Mouse (Mus musculus) CH12.LX (cell line): ENCODE data around the gene Ywhag. TPM values are rescaled to one million over a fixed set of nuclear protein-coding genes. Genes with fewer than 3 reads are reported as not detected.
A peak's percentile ranks its signal among the peaks of the same experiment; 100 is the strongest.

Experiments
- DNase-seq: peaks from one replicate; pipeline ENCODE4 v3.0.0-alpha.2; 2013; ENCODE audit errors: extremely low read depth
- H3K27ac ChIP-seq: 2 replicates; pipeline ENCODE4 v1.5.1; 2012; ENCODE audit warnings: low read depth, mild to moderate bottlenecking, control low read depth, moderate library complexity; ENCODE audit not compliant: insufficient read depth
- H3K27me3 ChIP-seq: replicated peaks from 2 replicates; pipeline ENCODE3; 2012; ENCODE audit warnings: inconsistent platforms
- H3K36me3 ChIP-seq, 2 experiments: replicated peaks in 1 of 2; 2 replicates each; pipeline versions ENCODE3 to v1.6.1; 2012; ENCODE audit warnings: inconsistent platforms in 1 of 2, low read length in 1 of 2, mild to moderate bottlenecking in 1 of 2, mixed read lengths in 1 of 2, moderate library complexity in 1 of 2; ENCODE audit not compliant: control insufficient read depth in 1 of 2, insufficient read depth in 1 of 2
- H3K4me1 ChIP-seq, 2 experiments: 2 replicates each; pipeline ENCODE4 v1.6.1; 2012; ENCODE audit warnings: inconsistent platforms in 1 of 2, moderate library complexity in 1 of 2; ENCODE audit not compliant: insufficient read depth in 2 of 2, control insufficient read depth in 1 of 2
- H3K4me2 ChIP-seq: 2 replicates; pipeline ENCODE4 v1.6.1; 2012; ENCODE audit warnings: low read depth, mild to moderate bottlenecking, control low read depth; ENCODE audit not compliant: poor library complexity, insufficient read depth, severe bottlenecking
- H3K4me3 ChIP-seq, 3 experiments: fragments of 150-350 bp in 1 of 3; sonication (generic) in 1 of 3; replicated peaks in 1 of 3; 2 replicates each; pipeline versions ENCODE3 to v1.5.1; 2011 to 2012; ENCODE audit warnings: low read depth in 2 of 3, low read length in 2 of 3, mild to moderate bottlenecking in 2 of 3, moderate library complexity in 2 of 3, control low read depth in 1 of 3, improper control_type of control experiment in 1 of 3, inconsistent platforms in 1 of 3, mixed read lengths in 1 of 3; ENCODE audit not compliant: poor library complexity in 1 of 3
- H3K79me2 ChIP-seq: replicated peaks from 2 replicates; pipeline ENCODE4 v1.6.1; 2012; ENCODE audit warnings: mild to moderate bottlenecking, moderate library complexity; ENCODE audit not compliant: control insufficient read depth, poor library complexity, insufficient read depth, severe bottlenecking; ENCODE audit errors: extremely low read depth
- H3K9ac ChIP-seq: 2 replicates; pipeline ENCODE4 v1.6.1; 2012; ENCODE audit warnings: low read depth, mild to moderate bottlenecking, control low read depth, moderate library complexity; ENCODE audit not compliant: insufficient read depth
- H3K9me3 ChIP-seq: replicated peaks from 2 replicates; pipeline ENCODE3; 2012; ENCODE audit warnings: low read length, inconsistent platforms, mixed read lengths
- BHLHE40 ChIP-seq: IDR thresholded peaks from 2 replicates; pipeline ENCODE4 v1.6.1; 2011; ENCODE audit warnings: mild to moderate bottlenecking, low read depth, low read length, improper control_type of control experiment
- CHD2 ChIP-seq: IDR thresholded peaks from 2 replicates; pipeline ENCODE4 v1.6.1; 2011; ENCODE audit warnings: low read length, improper control_type of control experiment
- CTCF ChIP-seq, 2 experiments: IDR thresholded peaks in 1 of 2; conservative IDR thresholded peaks in 1 of 2; 2 replicates each; pipeline ENCODE4 v1.5.1; 2011 to 2012; ENCODE audit warnings: low read depth in 2 of 2, low read length in 2 of 2, improper control_type of control experiment in 1 of 2, inconsistent platforms in 1 of 2, mild to moderate bottlenecking in 1 of 2, moderate library complexity in 1 of 2
- ELF1 ChIP-seq: IDR thresholded peaks from 2 replicates; pipeline ENCODE4 v1.6.1; 2014; ENCODE audit warnings: low read depth, mild to moderate bottlenecking, inconsistent platforms, low read length, improper control_type of control experiment
- EP300 ChIP-seq: IDR thresholded peaks from 2 replicates; pipeline ENCODE4 v1.6.1; 2011; ENCODE audit warnings: low read length, improper control_type of control experiment
- IRF4 ChIP-seq: IDR thresholded peaks from 2 replicates; pipeline ENCODE4 v1.6.1; 2014; ENCODE audit warnings: low read depth, mild to moderate bottlenecking, inconsistent platforms, low read length, improper control_type of control experiment
- JUN ChIP-seq: IDR thresholded peaks from 2 replicates; pipeline ENCODE4 v1.6.1; 2011; ENCODE audit warnings: low read depth, mild to moderate bottlenecking, low read length, improper control_type of control experiment, moderate library complexity; ENCODE audit not compliant: insufficient read depth
- KAT2A ChIP-seq: IDR thresholded peaks from 2 replicates; pipeline ENCODE4 v1.6.1; 2012; ENCODE audit warnings: low read length, improper control_type of control experiment, inconsistent platforms; ENCODE audit not compliant: insufficient replicate concordance
- MAFK ChIP-seq: IDR thresholded peaks from 2 replicates; pipeline ENCODE4 v1.6.1; 2011; ENCODE audit warnings: low read length, improper control_type of control experiment; ENCODE audit not compliant: insufficient replicate concordance
- MXI1 ChIP-seq: IDR thresholded peaks from 2 replicates; pipeline ENCODE4 v1.6.1; 2011; ENCODE audit warnings: mild to moderate bottlenecking, low read depth, low read length, improper control_type of control experiment
- MYC ChIP-seq: IDR thresholded peaks from 2 replicates; pipeline ENCODE4 v1.6.1; 2011; ENCODE audit warnings: low read depth, mild to moderate bottlenecking, improper control_type of control experiment, low read length
- RAD21 ChIP-seq: IDR thresholded peaks from 2 replicates; pipeline ENCODE4 v1.6.1; 2011; ENCODE audit warnings: low read depth, mild to moderate bottlenecking, low read length, improper control_type of control experiment, moderate library complexity
- SMC3 ChIP-seq: IDR thresholded peaks from 2 replicates; pipeline ENCODE4 v1.6.1; 2011; ENCODE audit warnings: low read depth, low read length, improper control_type of control experiment
- TBP ChIP-seq: conservative IDR thresholded peaks from 2 replicates; pipeline ENCODE4 v1.6.1; 2011; ENCODE audit warnings: low read depth, low read length, improper control_type of control experiment
- USF2 ChIP-seq: conservative IDR thresholded peaks from 2 replicates; pipeline ENCODE4 v1.6.1; 2011; ENCODE audit warnings: low read depth, low read length, improper control_type of control experiment
- ZKSCAN1 ChIP-seq: IDR thresholded peaks from 2 replicates; pipeline ENCODE4 v1.6.1; 2012; ENCODE audit warnings: low read depth, inconsistent platforms, low read length, improper control_type of control experiment, borderline replicate concordance
- ZMIZ1 ChIP-seq: IDR thresholded peaks from 2 replicates; pipeline ENCODE4 v1.6.1; 2012; ENCODE audit warnings: low read depth, mild to moderate bottlenecking, inconsistent platforms, low read length, improper control_type of control experiment
- ZNF384 ChIP-seq: IDR thresholded peaks from 2 replicates; pipeline ENCODE4 v1.6.1; 2012; ENCODE audit warnings: low read depth, low read length, improper control_type of control experiment, inconsistent platforms
- dilution Hi-C: fragments of 300-500 bp; cut with MboI; formaldehyde crosslinking; loops from 2 replicates; pipeline ENCODE4 v1.14.3; 2020; ENCODE audit warnings: low sequenced_read_pairs; ENCODE audit not compliant: extremely low pct_unique_long_range_greater_than_20kb, extremely low pct_ligation_motif_present
- in situ Hi-C: fragments of 300-500 bp; cut with MboI; formaldehyde crosslinking; loops from 3 replicates; pipeline ENCODE4 v1.14.3; 2019; ENCODE audit warnings: low sequenced_read_pairs, low pct_ligation_motif_present, low pct_unique_long_range_greater_than_20kb, mixed read lengths
- polyA plus RNA-seq: library from polyadenylated mRNA; unstranded; fragments of >175 nt; gene quantifications from 2 replicates; pipeline ENCODE4 v1.2.1, GENCODE M21; 2012; ENCODE audit warnings: low read depth; ENCODE audit not compliant: insufficient read length
- total RNA-seq, 2 experiments: library from RNA; depleted of rRNA; stranded (reverse); fragments of 300-350 nt in 1 of 2; fragments of >200 nt in 1 of 2; gene quantifications; 2 replicates each; pipeline ENCODE4 v1.2.3; 2012 to 2014

The Ywhag gene
- total and polyA plus RNA-seq, 3 experiments = 55.3 to 239 (median 77.3) TPM

GRCm38 (mm10) chr5:135935641-135936190 is 1.3 kb upstream of the Ywhag start:
- Histone ChIP-seq H3K27me3 (no peaks in the 10 kb centered on the region), H3K27ac (peak overlapping the region; percentile 75; the same call in 1 of the 2 replicates), H3K79me2 (peaks cover 35% of the 10 kb centered on the region), H3K4me1 (peaks cover 3 to 27% of the 10 kb centered on the region in 2 experiments; a peak in 2 of 4 replicates), H3K4me2 (peak overlapping the region; percentile 35; the same call in 1 of the 2 replicates), H3K36me3 (peaks cover 9 to 17% of the 10 kb centered on the region in 2 experiments), H3K4me3 (peak overlapping the region in 2 of 3 experiments; percentile 59 to 98), H3K9ac (peak overlapping the region; percentile 63), H3K9me3 (no peaks in the 10 kb centered on the region)
- dilution Hi-C loops = no loop called here
- DNase-seq = no peak
- in situ Hi-C loops = no loop called here
- TF ChIP-seq ZNF384 (peak; percentile 74), CTCF (conservative IDR thresholded peaks at IDR 0.05 in 1 of 2, IDR thresholded peaks at IDR 0.05 in 1 of 2; ENCODE audit: low read depth in 2 of 2, low read length in 2 of 2) (no peak), EP300 (no peak), ELF1 (no peak), ZMIZ1 (0 out of 2 replicates have a peak, but pooled peaks have one; percentile 6), MAFK (no peak)

GRCm38 (mm10) chr5:135935176-135935523 is 734 bp upstream of the Ywhag start:
- dilution Hi-C loops = no loop called here
- peak overlapping the region; percentile 75 for H3K27ac ChIP-seq
- peak overlapping the region; percentile 27 to 98 (median 59) for H3K4me3 ChIP-seq
- peaks cover 40% of the 10 kb centered on the region for H3K79me2 ChIP-seq
- H3K27me3 ChIP-seq = no peaks in the 10 kb centered on the region
- peaks cover 14 to 23% of the 10 kb centered on the region in 2 experiments for H3K36me3 ChIP-seq
- H3K9me3 ChIP-seq = no peaks in the 10 kb centered on the region
- in situ Hi-C loops = no loop called here
- TF ChIP-seq TBP (0 out of 2 replicates have a peak, but pooled peaks have one; percentile 57), ZKSCAN1 (no peak), KAT2A (no peak), ZMIZ1 (no peak), IRF4 (no peak), JUN (no peak), USF2 (no peak), EP300 (no peak)
- peak; percentile 66 for DNase-seq
- H3K9ac ChIP-seq = peak overlapping the region; percentile 63
- H3K4me1 ChIP-seq = peaks cover 3 to 32% of the 10 kb centered on the region in 2 experiments; a peak in 2 of 4 replicates
- peak overlapping the region; percentile 35 for H3K4me2 ChIP-seq

GRCm38 (mm10) chr5:135933900-135934441 is 445 bp downstream of the Ywhag start:
- peak overlapping the region; percentile 90 for H3K27ac ChIP-seq
- peak overlapping the region; percentile 90 for H3K9ac ChIP-seq
- TF ChIP-seq CHD2 (peak; percentile 84), BHLHE40 (no peak), TBP (no peak), RAD21 (no peak), MXI1 (peak; percentile 59), SMC3 (no peak), MAFK (no peak), ZMIZ1 (no peak), KAT2A (no peak), MYC (peak; percentile 53; the same call in 1 of the 2 replicates)
- DNase-seq = peak; percentile 82
- no peak overlapping the region for H3K4me2 ChIP-seq
- in situ Hi-C loops (no loop called here), dilution Hi-C loops (no loop called here)
- H3K4me3 ChIP-seq = peak overlapping the region; percentile 96 to 98 (median 96)
- no peaks in the 10 kb centered on the region for H3K9me3 ChIP-seq
- peaks cover 26 to 35% of the 10 kb centered on the region in 2 experiments for H3K36me3 ChIP-seq
- no peaks in the 10 kb centered on the region for H3K27me3 ChIP-seq
- H3K4me1 ChIP-seq = peaks cover 5 to 42% of the 10 kb centered on the region in 2 experiments; a peak in 3 of 4 replicates
- peaks cover 52% of the 10 kb centered on the region for H3K79me2 ChIP-seq
